Mouse (Mus musculus) embryonic fibroblast, embryonic 13.5 days (primary cell): ENCODE measurements at regions not wholly inside any gene's neighbourhood (a gene's known extent, or its start where the extent isn't known, plus 50 kb on each side); places are given as distances from the start of the nearest gene placed in this dataset.

Source experiments
- CTCF ChIP-seq: IDR thresholded peaks from 2 replicates; pipeline ENCODE4 v1.5.1; 2011; ENCODE audit warnings: mild to moderate bottlenecking, control low read depth, low read length, moderate library complexity, borderline replicate concordance; ENCODE audit not compliant: insufficient read depth
- POLR2A ChIP-seq: IDR thresholded peaks from 2 replicates; pipeline ENCODE4 v1.6.1; 2011; ENCODE audit warnings: low read depth, mild to moderate bottlenecking, control low read depth, low read length, moderate library complexity

DNA sequence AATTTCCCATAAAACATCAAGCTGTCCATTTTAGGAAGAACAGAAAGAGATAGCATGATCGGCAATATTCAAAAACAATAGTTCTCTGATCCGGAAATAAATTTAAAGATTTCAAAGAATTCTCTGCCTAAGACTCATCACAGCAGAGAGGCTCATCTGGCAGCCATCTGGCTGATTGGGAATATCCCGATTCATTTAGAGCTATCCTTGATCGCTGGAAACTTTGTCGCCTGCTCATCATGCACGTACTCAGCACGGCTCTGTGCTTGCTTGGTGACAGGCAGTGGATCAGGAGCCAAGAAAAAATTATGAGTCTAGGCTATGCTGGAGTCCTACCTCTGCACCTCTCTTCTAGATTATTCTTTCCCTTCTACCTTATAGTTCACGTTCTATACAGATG, 332.0 kb upstream of the Mon1b start:
- TF ChIP-seq POLR2A (no peak), CTCF (no peak)
